In the genomic region with DNA sequence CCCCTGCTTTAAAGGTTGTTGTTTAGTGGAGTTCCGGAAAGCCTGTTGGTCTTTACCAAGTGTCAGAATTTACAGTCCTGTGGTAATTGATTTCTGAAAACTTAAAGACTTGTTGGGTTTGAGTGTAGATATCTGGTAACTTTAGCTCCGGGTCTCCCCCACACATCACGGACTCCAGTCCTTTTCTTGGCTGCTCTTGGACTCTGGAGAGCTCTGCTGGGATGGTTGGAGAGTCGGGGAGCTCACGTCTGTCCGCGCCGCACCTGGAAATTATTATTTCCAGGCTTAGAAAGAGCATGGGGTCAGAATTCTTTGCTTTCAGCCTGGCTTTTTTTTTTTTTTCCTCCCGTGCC, we compare ENCODE assay signal across 8 mouse cellular contexts. TPM values are rescaled to one million over a fixed set of nuclear protein-coding genes. Genes with fewer than 3 reads are reported as not detected.
DNase-seq lines count a peak whose midpoint lies in the region; ATAC-seq and TF ChIP-seq lines count a peak whose summit lies in the region.

No protein-coding gene starts in this region.

- intact Hi-C loops in left cerebral cortex, postnatal 14 days (cut with DNase I): no loop called here

- H3K9me3 ChIP-seq in neural tube, embryonic 11.5 days (ENCODE audit: control insufficient read depth, low read length): no peaks in the 10 kb centered on the region
- H3K9me3 ChIP-seq in embryonic facial prominence, embryonic 14.5 days (ENCODE audit: control insufficient read depth, low read length): no peaks in the 10 kb centered on the region
- no peaks in the 10 kb centered on the region for H3K9me3 ChIP-seq in intestine, embryonic 16.5 days (ENCODE audit: control insufficient read depth, low read length)

- peak overlapping the region; percentile 92 for H3K9ac ChIP-seq in neural tube, embryonic 11.5 days (ENCODE audit: low read length)
- peak overlapping the region; percentile 98 for H3K9ac ChIP-seq in embryonic facial prominence, embryonic 14.5 days (ENCODE audit: low read depth, low read length)
- H3K9ac ChIP-seq in intestine, embryonic 16.5 days (ENCODE audit: low read depth, low read length): peak overlapping the region; percentile 96

- peak overlapping the region; percentile 97 for H3K4me3 ChIP-seq in neural tube, embryonic 11.5 days (ENCODE audit: low read depth, low read length)
- peak overlapping the region; percentile 91 for H3K4me3 ChIP-seq in embryonic facial prominence, embryonic 14.5 days (ENCODE audit: low read depth, low read length)
- peak overlapping the region; percentile 91 for H3K4me3 ChIP-seq in intestine, embryonic 16.5 days (ENCODE audit: low read length)
- peak overlapping the region; percentile 69 for H3K4me3 ChIP-seq in olfactory bulb, adult 2 months (ENCODE audit: insufficient read depth, low read depth, low read length)

- no peak for DNase-seq in neural tube, embryonic 11.5 days (ENCODE audit: low spot score)
- no peak for DNase-seq in neural tube, embryonic 10.5 days (ENCODE audit: extremely low spot score, low spot score)
- peak; percentile 76 for DNase-seq in embryonic facial prominence, embryonic 14.5 days (ENCODE audit: low spot score)
- no peak for DNase-seq in right cerebral cortex, adult 2 months (ENCODE audit: low spot score in 2 of 2)
- no peak for DNase-seq in left cerebral cortex, postnatal 14 days (ENCODE audit: low spot score in 2 of 2)

- no peak for TF ChIP-seq POLR2A in olfactory bulb, adult 2 months (IDR thresholded peaks at IDR 0.05; ENCODE audit: insufficient read depth, low read depth, low read length)

- peak overlapping the region; percentile 96; the same call in 1 of the 2 replicates for H3K27ac ChIP-seq in neural tube, embryonic 11.5 days (ENCODE audit: low read depth, low read length)
- peak overlapping the region; percentile 96 for H3K27ac ChIP-seq in embryonic facial prominence, embryonic 14.5 days (replicated peaks; ENCODE audit: low read depth, low read length)
- H3K27ac ChIP-seq in intestine, embryonic 16.5 days (ENCODE audit: low read length): peak overlapping the region; percentile 95
- H3K27ac ChIP-seq in olfactory bulb, adult 2 months (ENCODE audit: insufficient read depth, low read depth, low read length): no peak overlapping the region

- no peak for TF ChIP-seq CTCF in olfactory bulb, adult 2 months (IDR thresholded peaks at IDR 0.05; ENCODE audit: insufficient read depth, low read depth, low read length)

- no peaks in the 10 kb centered on the region for H3K27me3 ChIP-seq in neural tube, embryonic 11.5 days (ENCODE audit: control insufficient read depth, insufficient read depth, low read length)
- H3K27me3 ChIP-seq in embryonic facial prominence, embryonic 14.5 days (replicated peaks; ENCODE audit: control insufficient read depth, insufficient read depth, low read length): no peaks in the 10 kb centered on the region
- no peaks in the 10 kb centered on the region for H3K27me3 ChIP-seq in intestine, embryonic 16.5 days (replicated peaks; ENCODE audit: control insufficient read depth, insufficient read depth, low read length)

- under 1% methylated on average over 9 of the region's 9 CpGs for WGBS in neural tube, embryonic 11.5 days
- WGBS in embryonic facial prominence, embryonic 14.5 days: under 1% methylated on average over 9 of the region's 9 CpGs
- WGBS in intestine, embryonic 16.5 days: 0% methylated on average over 9 of the region's 9 CpGs
- under 1% methylated on average over 9 of the region's 9 CpGs for WGBS in olfactory bulb, adult 2 months

- ATAC-seq in neural tube, embryonic 11.5 days (ENCODE audit: insufficient read depth, low FRiP score, low TSS enrichment): no peak
- no peak for ATAC-seq in embryonic facial prominence, embryonic 14.5 days (ENCODE audit: low read depth)
- no peak for ATAC-seq in intestine, embryonic 16.5 days
- no peak for ATAC-seq in cerebellum, adult (ENCODE audit: insufficient number of reproducible peaks, low FRiP score, low TSS enrichment)

- H3K4me2 ChIP-seq in neural tube, embryonic 11.5 days (ENCODE audit: low read depth): peak overlapping the region; percentile 72
- peak overlapping the region; percentile 70 for H3K4me2 ChIP-seq in embryonic facial prominence, embryonic 14.5 days (ENCODE audit: low read depth, low read length)
- H3K4me2 ChIP-seq in intestine, embryonic 16.5 days (ENCODE audit: low read depth, low read length): peak overlapping the region; percentile 66

- no peaks in the 10 kb centered on the region for H3K36me3 ChIP-seq in neural tube, embryonic 11.5 days (ENCODE audit: control insufficient read depth, insufficient read depth, low read length)
- 0 out of 2 replicates have a peak, but pooled peaks cover 3% of the 10 kb centered on the region for H3K36me3 ChIP-seq in embryonic facial prominence, embryonic 14.5 days (ENCODE audit: control insufficient read depth, insufficient read depth, low read length)
- no peaks in the 10 kb centered on the region for H3K36me3 ChIP-seq in intestine, embryonic 16.5 days (ENCODE audit: control insufficient read depth, insufficient read depth, low read length)

- H3K4me1 ChIP-seq in neural tube, embryonic 11.5 days (ENCODE audit: control insufficient read depth, insufficient read depth, low read length): peaks cover 3% of the 10 kb centered on the region; the same call in 1 of the 2 replicates
- peaks cover 16% of the 10 kb centered on the region for H3K4me1 ChIP-seq in embryonic facial prominence, embryonic 14.5 days (ENCODE audit: control insufficient read depth, insufficient read depth, low read length)
- peaks cover 16% of the 10 kb centered on the region for H3K4me1 ChIP-seq in intestine, embryonic 16.5 days (ENCODE audit: control insufficient read depth, insufficient read depth, low read length)
- H3K4me1 ChIP-seq in olfactory bulb, adult 2 months (ENCODE audit: control insufficient read depth, insufficient read depth, low read length): no peaks in the 10 kb centered on the region

RNA-seq across cellular contexts. Expression of a gene that starts 1.1 kb away (rescaled TPM):
- 14.4 and 15.2 TPM in 2 replicates for polyA plus RNA-seq in neural tube, embryonic 11.5 days (2014; fragmentation: Nextera tagmentation; extraction: Ambion mirVana)
- 21.1 and 21.6 TPM in 2 replicates for polyA plus RNA-seq in embryonic facial prominence, embryonic 14.5 days (2014; fragmentation: Nextera tagmentation; extraction: Ambion mirVana)
- 8.0 and 9.0 TPM in 2 replicates for polyA plus RNA-seq in intestine, embryonic 16.5 days (2015; fragmentation: Nextera tagmentation; extraction: Ambion mirVana)
- not detected in 2 replicates for polyA plus RNA-seq in olfactory bulb, adult 2 months (2012; ENCODE audit: insufficient read depth, insufficient read length, low replicate concordance, missing spikeins)
- total RNA-seq in left cerebral cortex, postnatal 14 days (2021): 10 to 100 TPM; 40.4 to 40.6 TPM
